Mouse (Mus musculus): ENCODE measurements around the gene Srek1ip1. TPM values are rescaled to one million over a fixed set of nuclear protein-coding genes. Genes with fewer than 3 reads are reported as not detected.

Gene Srek1ip1
- polyA plus RNA-seq, 1 experiment from 2014 or later: 17.0 TPM

DNA sequence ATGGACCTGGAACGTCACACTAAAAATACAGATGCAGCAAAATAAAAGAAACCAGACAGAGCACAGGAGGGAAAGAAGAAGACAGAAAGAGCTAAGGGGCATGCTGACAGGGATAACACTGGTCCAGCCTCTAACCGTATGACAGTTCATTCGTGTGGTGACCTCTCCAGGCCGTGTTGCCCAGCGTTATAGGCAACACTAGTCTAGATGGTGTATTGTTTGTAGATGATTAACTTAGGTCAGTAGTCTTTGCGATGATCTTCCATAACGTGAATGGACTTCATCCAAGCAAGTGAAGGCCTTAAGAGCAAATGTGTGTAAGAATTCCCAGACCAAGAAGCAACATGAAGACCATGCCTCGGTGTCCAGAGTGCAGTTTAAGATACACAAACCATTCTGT, 6.8 kb downstream of the Srek1ip1 start:
- H3K27me3 ChIP-seq (replicated peaks; ENCODE audit: control insufficient read depth, insufficient read depth, low read length): no peaks in the 10 kb centered on the region
- no peak for ATAC-seq
- no peak overlapping the region for H3K4me3 ChIP-seq (replicated peaks; ENCODE audit: low read length)
- H3K9me3 ChIP-seq (ENCODE audit: control insufficient read depth, low read length): no peaks in the 10 kb centered on the region
- no peak overlapping the region for H3K27ac ChIP-seq (ENCODE audit: low read length)
- H3K4me1 ChIP-seq (replicated peaks; ENCODE audit: control insufficient read depth, insufficient read depth, low read length): no peaks in the 10 kb centered on the region
- no peak overlapping the region for H3K4me2 ChIP-seq (ENCODE audit: low read length)
- H3K36me3 ChIP-seq (ENCODE audit: control insufficient read depth, insufficient read depth): peaks cover 10% of the 10 kb centered on the region; the same call in 1 of the 2 replicates
- 96% methylated on average over 8 of the region's 8 CpGs for WGBS
- no peak overlapping the region for H3K9ac ChIP-seq (replicated peaks; ENCODE audit: low read depth, low read length)

DNA sequence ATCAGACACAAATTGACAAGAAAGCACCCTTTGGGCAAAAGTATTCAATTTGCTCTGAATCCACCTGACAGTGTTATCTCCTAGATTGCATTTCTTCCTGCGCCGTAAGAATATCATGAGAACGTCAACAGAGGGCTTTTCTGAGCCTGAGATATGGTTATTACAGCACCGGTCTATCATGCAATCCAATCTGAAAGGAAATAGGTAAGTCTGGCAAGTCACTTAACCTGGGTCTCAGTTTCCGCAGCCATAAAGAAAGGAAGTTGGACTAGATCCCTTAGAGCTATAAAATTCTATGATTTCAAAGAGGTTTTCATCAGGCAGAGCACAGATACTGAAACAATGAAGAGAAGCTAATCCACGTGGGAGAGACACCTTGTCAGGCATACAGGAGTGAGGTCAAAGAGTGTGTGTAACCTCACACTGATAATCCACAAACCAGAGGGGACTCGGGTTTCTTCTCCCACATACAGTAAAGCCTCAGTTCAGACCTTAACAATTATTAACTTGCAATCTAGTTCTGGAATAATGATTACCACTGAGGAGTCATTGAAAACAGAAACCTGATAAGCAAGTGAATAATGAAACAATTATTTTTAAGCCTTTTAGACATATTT, 7.4 kb downstream of the Srek1ip1 start:
- 90% methylated on average over 7 of the region's 7 CpGs for WGBS
- H3K4me2 ChIP-seq (ENCODE audit: low read length): no peak overlapping the region
- H3K9ac ChIP-seq (replicated peaks; ENCODE audit: low read depth, low read length): no peak overlapping the region

DNA sequence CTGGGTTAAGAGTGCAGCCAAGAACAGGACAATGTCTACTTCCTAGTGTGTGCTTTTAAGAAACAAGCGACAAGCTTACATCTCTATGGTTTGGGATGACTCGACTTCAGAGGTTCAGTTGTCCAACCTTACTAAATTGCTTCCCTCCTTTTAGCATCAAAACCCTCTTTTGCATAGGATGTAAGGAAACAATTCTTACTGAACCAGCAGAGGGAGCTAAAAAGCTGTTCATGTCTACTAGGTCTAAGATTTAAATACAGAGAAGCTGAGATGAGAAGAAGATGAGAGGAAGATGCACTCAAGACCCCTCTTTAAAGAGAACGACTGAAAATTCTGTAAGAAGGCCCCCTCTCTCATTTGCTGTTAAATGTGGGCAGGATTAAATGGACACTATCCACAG, 13.4 kb downstream of the Srek1ip1 start:
- H3K4me3 ChIP-seq (replicated peaks; ENCODE audit: low read length): no peak overlapping the region
- no peak overlapping the region for H3K27ac ChIP-seq (ENCODE audit: low read length)
- 52% methylated on average over 3 of the region's 3 CpGs for WGBS
- no peak overlapping the region for H3K9ac ChIP-seq (replicated peaks; ENCODE audit: low read depth, low read length)
- 0 out of 2 replicates have a peak, but pooled peaks have one; percentile 45 for ATAC-seq
- H3K27me3 ChIP-seq (replicated peaks; ENCODE audit: control insufficient read depth, insufficient read depth, low read length): no peaks in the 10 kb centered on the region
- H3K9me3 ChIP-seq (ENCODE audit: control insufficient read depth, low read length): no peaks in the 10 kb centered on the region
- no peaks in the 10 kb centered on the region for H3K4me1 ChIP-seq (replicated peaks; ENCODE audit: control insufficient read depth, insufficient read depth, low read length)
- no peak overlapping the region for H3K4me2 ChIP-seq (ENCODE audit: low read length)
- H3K36me3 ChIP-seq (ENCODE audit: control insufficient read depth, insufficient read depth): peaks cover 9% of the 10 kb centered on the region

More for the DNA sequence above, 7.4 kb downstream of the Srek1ip1 start:
- Histone ChIP-seq H3K4me3 (replicated peaks; ENCODE audit: low read length) (no peak overlapping the region), H3K27ac (ENCODE audit: low read length) (no peak overlapping the region), H3K36me3 (ENCODE audit: control insufficient read depth, insufficient read depth) (peaks cover 10% of the 10 kb centered on the region; the same call in 1 of the 2 replicates), H3K4me1 (replicated peaks; ENCODE audit: control insufficient read depth, insufficient read depth, low read length) (no peaks in the 10 kb centered on the region), H3K27me3 (replicated peaks; ENCODE audit: control insufficient read depth, insufficient read depth, low read length) (no peaks in the 10 kb centered on the region), H3K9me3 (ENCODE audit: control insufficient read depth, low read length) (no peaks in the 10 kb centered on the region)
- no peak for ATAC-seq

DNA sequence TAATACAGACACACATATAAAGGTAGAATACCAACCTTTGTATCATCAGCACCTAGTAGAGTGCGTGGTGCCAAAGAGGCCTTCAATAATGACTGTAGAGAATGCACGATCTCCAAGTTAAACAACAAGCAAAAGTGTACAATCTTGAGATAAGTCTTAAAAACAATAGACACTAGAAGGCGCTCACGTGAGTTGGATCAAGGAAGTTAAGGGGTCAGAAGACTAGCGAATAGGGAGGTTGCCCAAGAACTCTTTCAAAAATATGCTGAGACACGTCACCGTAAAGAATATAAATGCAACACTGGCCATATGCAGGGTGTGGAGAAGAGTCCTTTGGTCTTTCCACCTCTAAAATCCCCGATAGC, 24.0 kb downstream of the Srek1ip1 start:
- ATAC-seq: 0 out of 2 replicates have a peak, but pooled peaks have one; percentile 0
- 7% methylated on average over 8 of the region's 8 CpGs for WGBS

DNA sequence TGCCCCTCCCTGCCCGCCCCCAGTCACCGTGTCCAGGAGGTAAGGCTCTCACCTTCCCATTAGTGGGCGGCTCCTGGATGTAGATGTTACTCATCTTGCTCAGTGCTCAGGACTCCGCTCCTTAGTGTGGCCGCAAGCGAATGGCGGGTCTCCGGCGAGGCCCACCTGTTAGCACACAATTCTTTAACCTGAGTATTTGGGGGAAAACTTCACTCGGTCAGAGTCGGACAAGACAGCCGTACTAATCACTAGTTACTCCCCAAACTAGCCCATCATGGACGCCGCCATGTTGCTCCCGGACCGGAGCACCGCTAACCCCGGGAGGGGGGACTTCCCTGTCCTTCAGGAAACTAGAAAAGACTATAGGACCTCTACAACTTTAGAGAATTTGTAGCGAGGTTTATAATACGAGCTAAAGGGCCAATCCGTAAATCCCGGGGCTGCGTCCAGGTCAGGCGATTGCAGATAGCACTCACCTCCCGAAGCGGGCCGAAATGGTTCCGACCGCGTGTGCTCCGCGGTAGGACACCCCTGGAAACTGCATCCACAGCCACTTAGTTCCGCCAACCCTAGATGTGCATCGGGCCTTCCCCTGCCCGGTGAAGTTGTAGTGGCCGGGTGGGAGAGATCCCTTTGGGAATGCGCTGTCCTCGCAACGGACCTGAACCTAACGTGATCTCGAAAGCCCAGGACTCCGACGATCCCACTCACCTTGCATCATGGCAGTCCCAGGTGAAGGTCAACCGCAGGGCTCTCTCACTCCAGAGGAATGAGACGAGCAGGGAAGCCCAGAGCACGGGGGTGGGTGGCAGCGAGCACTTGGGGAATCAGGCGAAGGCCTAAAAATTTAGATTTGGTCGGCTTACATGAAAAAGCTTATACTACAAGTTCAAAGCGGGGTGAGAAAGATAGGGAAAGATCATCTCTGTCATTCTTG, 24.6 kb downstream of the Srek1ip1 start, which contains the start of gene Cwc27:
Gene Cwc27 (minus strand): TSS at position 508 of the 937 bp plus-strand sequence.
- no peaks in the 10 kb centered on the region for H3K36me3 ChIP-seq (ENCODE audit: control insufficient read depth, insufficient read depth)
- H3K9ac ChIP-seq (replicated peaks; ENCODE audit: low read depth, low read length): peak within 1 kb of the TSS; percentile 89
- H3K4me3 ChIP-seq (replicated peaks; ENCODE audit: low read length): peak within 1 kb of the TSS; percentile 66
- ATAC-seq: peak; percentile 97
- peak within 1 kb of the TSS; percentile 83 for H3K27ac ChIP-seq (ENCODE audit: low read length)
- WGBS: under 1% methylated on average over 50 of the region's 50 CpGs
- H3K27me3 ChIP-seq (replicated peaks; ENCODE audit: control insufficient read depth, insufficient read depth, low read length): no peaks in the 10 kb centered on the region
- peaks cover 19% of the 10 kb centered on the region for H3K4me1 ChIP-seq (replicated peaks; ENCODE audit: control insufficient read depth, insufficient read depth, low read length)
- H3K4me2 ChIP-seq (ENCODE audit: low read length): peak within 1 kb of the TSS; percentile 82
- H3K9me3 ChIP-seq (ENCODE audit: control insufficient read depth, low read length): no peaks in the 10 kb centered on the region

More for the DNA sequence above, 24.0 kb downstream of the Srek1ip1 start:
- Histone ChIP-seq H3K4me2 (ENCODE audit: low read length) (peak overlapping the region; percentile 82), H3K27me3 (replicated peaks; ENCODE audit: control insufficient read depth, insufficient read depth, low read length) (no peaks in the 10 kb centered on the region), H3K9ac (replicated peaks; ENCODE audit: low read depth, low read length) (peak overlapping the region; percentile 89), H3K4me3 (replicated peaks; ENCODE audit: low read length) (peak overlapping the region; percentile 66), H3K27ac (ENCODE audit: low read length) (peak overlapping the region; percentile 83; the same call in 1 of the 2 replicates), H3K4me1 (replicated peaks; ENCODE audit: control insufficient read depth, insufficient read depth, low read length) (peaks cover 19% of the 10 kb centered on the region), H3K9me3 (ENCODE audit: control insufficient read depth, low read length) (no peaks in the 10 kb centered on the region), H3K36me3 (ENCODE audit: control insufficient read depth, insufficient read depth) (no peaks in the 10 kb centered on the region)

DNA sequence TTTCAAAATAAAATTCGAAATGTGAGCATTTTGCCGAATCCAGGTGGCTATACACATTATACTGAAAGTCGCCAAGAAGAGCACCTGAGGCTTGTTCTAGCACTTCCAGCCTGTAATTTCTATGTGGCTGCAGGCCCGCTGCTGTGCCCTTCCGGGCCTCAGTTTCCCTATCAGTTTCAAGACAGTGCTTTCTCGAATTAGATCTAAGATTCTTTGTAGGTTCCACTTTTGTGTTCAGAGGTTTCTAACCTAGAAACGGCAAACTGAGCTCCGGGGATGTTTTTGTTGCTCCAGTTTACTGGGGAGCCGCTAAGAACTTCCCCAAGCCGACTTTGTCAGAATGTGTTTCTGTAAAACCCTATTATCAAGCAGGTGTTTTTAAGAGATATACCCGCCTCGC, 25.4 kb downstream of the Srek1ip1 start:
- peak overlapping the region; percentile 82 for H3K4me2 ChIP-seq (ENCODE audit: low read length)
- H3K36me3 ChIP-seq (ENCODE audit: control insufficient read depth, insufficient read depth): no peaks in the 10 kb centered on the region
- H3K27me3 ChIP-seq (replicated peaks; ENCODE audit: control insufficient read depth, insufficient read depth, low read length): no peaks in the 10 kb centered on the region
- ATAC-seq: no peak
- H3K27ac ChIP-seq (ENCODE audit: low read length): no peak overlapping the region
- H3K9me3 ChIP-seq (ENCODE audit: control insufficient read depth, low read length): no peaks in the 10 kb centered on the region
- H3K9ac ChIP-seq (replicated peaks; ENCODE audit: low read depth, low read length): peak overlapping the region; percentile 89
- 53% methylated on average over 12 of the region's 12 CpGs for WGBS
- peak overlapping the region; percentile 66 for H3K4me3 ChIP-seq (replicated peaks; ENCODE audit: low read length)
- H3K4me1 ChIP-seq (replicated peaks; ENCODE audit: control insufficient read depth, insufficient read depth, low read length): peaks cover 24% of the 10 kb centered on the region

DNA sequence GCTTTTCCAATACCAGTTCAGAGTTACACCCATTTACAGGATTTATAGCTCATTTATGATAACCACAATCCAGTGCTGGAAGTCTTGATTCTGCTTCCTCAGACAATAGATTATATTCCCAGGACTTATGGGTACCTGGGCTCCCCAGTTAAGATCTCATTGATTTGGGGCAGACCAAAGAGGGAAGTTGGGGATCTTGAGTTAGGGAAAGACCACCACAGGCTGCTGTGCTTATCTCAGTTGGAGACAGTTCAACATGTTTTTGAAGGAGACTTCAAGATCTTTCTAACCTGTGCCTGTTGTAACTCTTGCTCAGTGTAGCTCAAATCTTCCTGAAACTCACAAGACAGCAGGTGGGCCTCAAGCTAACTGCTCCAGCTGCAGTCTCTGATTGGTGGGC, 28.9 kb downstream of the Srek1ip1 start:
- no peaks in the 10 kb centered on the region for H3K36me3 ChIP-seq (ENCODE audit: control insufficient read depth, insufficient read depth)
- no peak overlapping the region for H3K4me2 ChIP-seq (ENCODE audit: low read length)
- ATAC-seq: no peak
- no peak overlapping the region for H3K9ac ChIP-seq (replicated peaks; ENCODE audit: low read depth, low read length)
- H3K27me3 ChIP-seq (replicated peaks; ENCODE audit: control insufficient read depth, insufficient read depth, low read length): no peaks in the 10 kb centered on the region
- H3K9me3 ChIP-seq (ENCODE audit: control insufficient read depth, low read length): no peaks in the 10 kb centered on the region
- peaks cover 18% of the 10 kb centered on the region for H3K4me1 ChIP-seq (replicated peaks; ENCODE audit: control insufficient read depth, insufficient read depth, low read length)
- H3K4me3 ChIP-seq (replicated peaks; ENCODE audit: low read length): no peak overlapping the region
- H3K27ac ChIP-seq (ENCODE audit: low read length): no peak overlapping the region

DNA sequence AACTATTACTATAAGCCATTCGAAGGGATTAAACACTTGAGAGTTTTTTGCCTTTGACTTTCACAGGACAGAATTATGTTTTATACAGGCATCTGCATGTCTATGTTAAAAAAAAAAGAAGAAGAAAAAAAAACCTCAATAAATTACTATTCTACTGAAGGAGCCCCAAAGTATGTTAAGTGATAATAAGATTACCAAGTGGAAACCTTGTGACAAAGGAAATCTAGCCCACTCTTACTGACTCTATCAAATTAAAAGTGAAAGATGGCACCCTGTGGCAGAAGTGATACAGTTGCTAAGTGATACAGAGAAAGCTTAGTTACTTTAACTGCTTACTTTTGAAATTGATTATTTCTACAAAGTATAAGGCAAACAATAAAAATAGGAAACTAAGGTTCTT, 29.6 kb downstream of the Srek1ip1 start:
- Histone ChIP-seq H3K36me3 (ENCODE audit: control insufficient read depth, insufficient read depth) (no peaks in the 10 kb centered on the region), H3K9me3 (ENCODE audit: control insufficient read depth, low read length) (no peaks in the 10 kb centered on the region), H3K27ac (ENCODE audit: low read length) (no peak overlapping the region), H3K4me1 (replicated peaks; ENCODE audit: control insufficient read depth, insufficient read depth, low read length) (peaks cover 17% of the 10 kb centered on the region), H3K4me2 (ENCODE audit: low read length) (no peak overlapping the region), H3K4me3 (replicated peaks; ENCODE audit: low read length) (no peak overlapping the region), H3K27me3 (replicated peaks; ENCODE audit: control insufficient read depth, insufficient read depth, low read length) (no peaks in the 10 kb centered on the region), H3K9ac (replicated peaks; ENCODE audit: low read depth, low read length) (no peak overlapping the region)
- WGBS: 89% methylated on average over 1 of the region's 1 CpGs
- ATAC-seq: no peak

DNA sequence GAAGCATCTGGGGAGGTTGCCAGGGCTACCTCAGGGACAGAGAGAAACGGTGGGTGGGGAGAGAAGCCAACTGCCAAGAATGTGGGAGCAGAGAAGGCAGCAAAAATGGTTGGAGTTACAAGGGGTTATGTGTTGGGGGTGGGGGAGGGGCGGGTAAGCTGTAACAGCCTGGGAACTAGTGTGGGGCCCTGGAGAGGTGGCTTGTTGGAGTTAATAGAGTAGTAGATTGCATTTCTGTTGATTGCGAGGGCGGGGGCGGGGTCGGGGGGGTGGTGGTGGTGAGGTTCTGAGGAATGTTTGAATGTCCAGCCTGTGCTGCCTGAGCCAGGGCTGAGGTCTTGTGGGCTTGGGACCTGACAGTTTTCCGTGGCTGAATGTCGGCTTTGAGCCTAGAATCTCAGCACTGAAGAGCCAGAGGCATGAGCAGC, 30.1 kb downstream of the Srek1ip1 start:
- 42% methylated on average over 8 of the region's 8 CpGs for WGBS
- no peak overlapping the region for H3K9ac ChIP-seq (replicated peaks; ENCODE audit: low read depth, low read length)
- H3K4me2 ChIP-seq (ENCODE audit: low read length): no peak overlapping the region
- no peaks in the 10 kb centered on the region for H3K27me3 ChIP-seq (replicated peaks; ENCODE audit: control insufficient read depth, insufficient read depth, low read length)
- no peak overlapping the region for H3K4me3 ChIP-seq (replicated peaks; ENCODE audit: low read length)
- ATAC-seq: no peak
- no peaks in the 10 kb centered on the region for H3K9me3 ChIP-seq (ENCODE audit: control insufficient read depth, low read length)
- H3K36me3 ChIP-seq (ENCODE audit: control insufficient read depth, insufficient read depth): no peaks in the 10 kb centered on the region
- peaks cover 16% of the 10 kb centered on the region for H3K4me1 ChIP-seq (replicated peaks; ENCODE audit: control insufficient read depth, insufficient read depth, low read length)
- H3K27ac ChIP-seq (ENCODE audit: low read length): no peak overlapping the region
